Mouse (Mus musculus) ES-CJ7 (cell line): ENCODE measurements at regions not wholly inside any gene's neighbourhood (a gene's known extent, or its start where the extent isn't known, plus 50 kb on each side); places are given as distances from the start of the nearest gene placed in this dataset.

Experiments used
- DNase-seq: peaks from one replicate; pipeline ENCODE4 v3.0.0; 2011; ENCODE audit warnings: low read depth, low spot score

DNA sequence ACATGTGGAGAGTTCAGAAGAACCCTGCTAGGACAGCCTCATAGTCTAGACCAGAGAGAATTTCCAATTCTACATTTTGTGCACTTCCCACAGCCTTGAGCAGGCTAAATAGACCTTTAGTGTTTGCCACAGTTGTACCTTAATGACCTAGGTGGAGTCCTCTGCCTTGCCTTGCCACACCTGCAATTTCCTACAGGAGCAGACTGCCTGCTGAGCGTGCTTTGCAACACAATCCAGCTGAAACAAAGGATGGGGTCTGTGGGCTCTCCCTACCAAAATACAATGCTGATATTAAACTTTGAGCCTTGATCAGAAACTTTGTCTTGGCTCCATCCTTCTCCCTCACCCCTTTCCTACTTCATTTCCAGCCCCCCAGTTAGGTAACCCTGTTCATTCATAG is 326.0 kb upstream of the Snx7 start:
- DNase-seq: peak; percentile 94

GRCm38 (mm10) chr3:118189382-118189781 is 320.6 kb upstream of the Snx7 start:
- DNase-seq: no peak

DNA sequence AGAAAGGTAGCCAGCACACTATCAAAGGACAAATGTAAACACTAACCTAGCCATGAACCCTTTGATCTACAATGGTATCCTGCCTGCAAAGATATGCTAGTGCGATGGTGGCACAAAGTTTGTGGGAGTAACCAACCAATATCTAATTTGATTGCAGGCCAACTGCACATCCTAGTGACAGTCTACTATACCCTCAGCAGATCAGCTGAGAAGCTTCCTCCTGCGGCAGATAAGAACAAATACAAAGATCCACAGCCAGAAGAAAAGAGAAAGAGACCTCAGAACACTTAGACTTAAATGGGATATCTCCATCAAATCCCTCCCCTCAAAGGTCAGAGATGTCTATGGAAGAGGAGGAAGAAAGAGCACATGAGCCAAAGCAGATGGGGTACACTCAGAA is 308.7 kb upstream of the Snx7 start:
- no peak for DNase-seq

- no peak for DNase-seq
These were observed 294.2 kb upstream of the Snx7 start for GRCm38 (mm10) chr3:118162916-118163315.

DNA sequence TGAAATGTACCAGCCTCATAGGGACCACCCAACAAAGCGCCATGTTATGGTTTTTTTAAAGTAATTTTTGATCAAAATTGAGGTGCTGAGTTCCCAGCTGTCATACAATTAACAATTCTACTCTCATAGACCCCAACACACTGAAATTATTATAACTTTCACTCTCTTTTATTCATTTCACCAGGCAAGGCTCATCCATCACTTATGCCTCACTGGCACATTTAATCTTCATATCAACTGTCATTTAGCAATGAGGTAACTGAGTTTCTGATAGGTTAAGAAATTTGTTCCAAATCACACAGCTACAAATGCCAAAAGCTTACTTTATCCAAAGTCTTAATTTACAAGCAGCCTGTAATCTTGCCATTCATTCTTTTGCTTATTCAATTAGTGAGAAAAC is 276.1 kb upstream of the Snx7 start:
- no peak for DNase-seq

DNA sequence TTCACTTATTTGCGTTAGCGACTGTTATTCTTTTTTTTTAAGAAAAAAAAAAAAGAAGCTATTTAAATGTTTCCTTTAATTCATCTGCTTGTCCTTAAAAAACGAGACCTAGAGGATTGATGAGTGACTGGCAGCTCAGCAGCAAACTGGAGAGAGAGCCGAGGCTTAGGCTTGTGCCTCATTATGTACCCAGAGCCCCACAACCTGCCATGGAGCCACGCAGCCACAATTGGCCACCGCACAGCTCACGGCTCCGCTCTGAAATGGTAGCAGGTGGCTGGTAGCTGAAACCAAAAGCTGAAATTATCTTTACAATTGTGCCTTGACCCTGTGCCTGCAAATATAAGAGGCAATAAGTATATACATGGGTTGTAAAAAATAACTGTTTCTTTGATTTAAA is 273.0 kb upstream of the Snx7 start:
- no peak for DNase-seq

DNA sequence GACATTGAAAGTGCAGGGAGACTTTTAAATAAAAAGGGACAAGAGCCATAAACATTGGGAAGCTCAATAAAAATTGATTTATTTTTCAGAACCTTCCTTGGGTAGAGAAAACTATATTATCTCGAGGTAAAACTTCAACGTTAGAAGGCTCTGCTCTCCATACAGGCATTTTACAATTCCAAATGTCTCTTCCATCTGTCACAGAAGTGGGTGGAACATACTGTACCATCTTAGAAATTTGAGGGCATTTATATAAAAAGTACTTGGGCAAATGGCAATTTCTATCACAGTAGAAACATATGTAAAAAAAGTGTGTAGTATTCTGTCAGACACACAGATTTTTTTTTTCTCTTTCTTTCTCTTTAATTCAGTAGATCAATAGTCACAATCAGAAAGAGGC is 271.4 kb upstream of the Snx7 start:
- DNase-seq: no peak

- peak; percentile 52 for DNase-seq
These were observed 259.6 kb upstream of the Snx7 start for GRCm38 (mm10) chr3:118128349-118128748.

DNA sequence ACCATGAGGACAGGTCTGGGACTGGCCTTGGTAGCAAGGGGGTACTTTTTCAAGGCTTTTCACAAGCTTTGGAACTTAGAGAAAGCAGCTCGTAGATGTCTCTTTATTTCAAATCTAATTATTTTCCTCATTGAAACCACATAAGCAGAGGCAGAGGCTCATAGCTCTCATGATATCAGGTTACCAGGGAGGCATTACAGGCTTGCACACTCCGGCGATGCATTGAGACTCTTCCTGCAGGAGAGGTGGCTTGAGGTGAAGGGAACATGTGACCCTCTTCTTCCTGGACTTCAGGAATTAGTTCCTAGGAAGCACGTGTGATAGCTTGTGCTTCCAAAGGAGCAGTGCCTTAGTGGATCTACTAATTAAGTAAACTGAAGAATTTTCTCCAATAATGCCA is 233.9 kb upstream of the Snx7 start:
- DNase-seq: no peak

DNA sequence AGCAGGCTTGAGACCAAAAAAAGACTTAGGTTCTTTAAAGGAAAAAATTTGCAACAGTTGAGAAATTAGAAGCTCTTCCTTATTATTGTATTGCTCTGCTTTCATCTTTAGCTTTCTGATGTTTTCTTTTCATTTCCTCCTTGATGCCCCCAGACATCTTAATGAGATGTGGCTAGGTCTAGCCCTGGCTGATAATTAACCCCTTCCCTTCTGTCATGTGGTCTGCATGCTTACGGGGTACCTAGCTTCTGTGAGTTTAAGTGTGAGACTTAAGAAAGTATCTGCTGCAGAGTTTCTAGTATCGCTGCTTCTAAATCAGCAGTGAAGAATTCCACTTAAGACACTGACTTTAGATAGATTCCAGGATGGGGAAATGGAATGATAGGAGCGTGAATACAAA is 215.8 kb upstream of the Snx7 start:
- no peak for DNase-seq

DNA sequence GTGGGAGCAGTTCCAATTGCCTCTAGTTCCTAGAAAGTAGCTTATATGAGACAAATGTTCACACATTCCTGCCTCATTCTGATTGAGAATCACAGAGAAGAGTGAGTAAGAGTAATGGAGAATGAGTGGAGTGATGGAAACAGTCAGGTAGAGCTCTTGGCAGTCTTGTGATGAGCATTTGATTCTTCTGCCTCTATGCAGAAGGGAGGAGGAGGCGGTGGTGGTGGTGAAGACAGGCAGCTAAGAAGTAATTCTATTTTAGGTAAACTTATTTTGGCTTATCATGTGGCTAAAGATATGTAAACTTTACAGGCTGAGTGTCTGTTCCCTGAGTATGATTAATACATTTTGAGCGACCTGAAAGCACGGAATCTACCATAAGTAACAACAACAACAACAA is 203.6 kb upstream of the Snx7 start:
- no peak for DNase-seq

GRCm38 (mm10) chr3:118070129-118070528 is 201.4 kb upstream of the Snx7 start:
- DNase-seq: no peak

DNA sequence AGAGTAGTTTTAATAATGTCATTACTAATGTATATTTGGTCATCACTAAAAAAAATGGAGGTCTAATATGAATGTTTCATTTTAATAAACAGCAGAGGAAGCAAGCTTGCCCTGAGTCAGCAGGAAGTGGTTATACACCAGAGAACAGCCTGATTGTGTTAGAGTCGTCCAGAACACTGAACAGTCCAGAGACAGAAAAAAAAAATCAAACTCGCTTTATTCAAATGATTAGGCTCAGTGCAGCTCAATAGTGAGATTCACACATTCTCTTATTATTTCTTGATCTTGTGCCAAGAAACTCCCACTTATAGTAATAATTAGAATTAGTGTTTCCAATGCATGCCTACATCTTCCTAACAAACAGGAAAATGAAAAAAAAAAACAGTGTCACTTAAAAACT is 194.9 kb upstream of the Snx7 start:
- no peak for DNase-seq

- DNase-seq: no peak
These were observed 193.8 kb upstream of the Snx7 start for GRCm38 (mm10) chr3:118062569-118062968.

DNA sequence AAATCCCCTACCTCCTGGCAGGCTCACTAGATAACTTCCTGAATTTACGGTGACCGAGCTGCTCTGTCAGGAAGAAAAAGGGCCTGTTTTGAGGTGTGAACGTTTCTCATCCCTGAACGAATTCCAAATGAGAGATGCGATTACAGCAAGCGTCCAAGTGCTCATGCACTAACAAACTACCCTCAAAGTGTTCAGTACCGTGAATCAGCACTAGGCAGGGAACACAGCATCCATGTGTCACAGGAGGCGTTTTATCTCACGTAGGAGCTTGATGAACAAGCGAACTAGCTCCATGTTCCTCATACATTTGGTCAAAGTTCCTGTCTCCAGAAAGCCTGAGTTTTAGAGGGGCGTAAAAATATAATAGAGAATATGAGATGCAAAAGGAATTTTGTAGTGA is 178.3 kb upstream of the Snx7 start:
- DNase-seq: no peak

DNA sequence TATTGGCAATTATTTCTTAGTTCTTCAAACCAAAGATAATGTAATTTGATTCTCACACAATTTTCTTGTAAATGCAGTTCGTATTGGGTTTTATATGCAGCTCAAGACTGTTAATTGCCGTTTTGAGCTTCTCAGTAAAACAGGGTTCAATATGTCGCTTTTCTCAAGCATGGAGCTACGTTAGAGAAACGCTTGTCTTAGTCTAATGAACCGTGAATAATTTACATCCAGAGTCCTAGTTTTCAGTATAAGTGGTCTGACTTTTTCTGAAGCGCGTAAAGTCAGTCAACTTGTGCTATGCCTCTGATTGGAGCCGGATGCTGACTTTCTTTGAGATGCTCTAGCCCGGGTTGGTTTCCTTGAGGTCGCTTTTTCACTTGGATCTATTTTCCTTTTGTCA is 177.8 kb upstream of the Snx7 start:
- DNase-seq: no peak

DNA sequence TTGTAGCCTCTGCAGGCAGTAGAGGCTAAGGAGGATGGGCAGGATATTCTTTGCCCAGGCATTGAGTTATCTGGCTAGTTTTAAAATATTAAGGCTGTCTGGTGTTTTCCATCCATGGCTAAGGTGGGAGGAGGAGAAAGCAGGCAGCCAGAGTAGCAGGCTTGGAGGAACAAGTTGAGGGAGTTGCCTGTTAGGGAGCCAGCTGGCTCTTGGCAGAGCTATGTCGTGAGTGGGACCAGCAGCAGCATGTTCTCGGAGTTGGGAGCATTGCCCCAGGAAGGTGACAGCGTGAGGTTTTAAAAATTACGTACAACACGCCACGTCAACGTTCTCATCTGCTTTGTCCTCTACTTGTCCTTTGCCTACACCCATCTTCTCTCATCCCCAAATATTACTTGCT is 167.8 kb upstream of the Snx7 start:
- no peak for DNase-seq

DNA sequence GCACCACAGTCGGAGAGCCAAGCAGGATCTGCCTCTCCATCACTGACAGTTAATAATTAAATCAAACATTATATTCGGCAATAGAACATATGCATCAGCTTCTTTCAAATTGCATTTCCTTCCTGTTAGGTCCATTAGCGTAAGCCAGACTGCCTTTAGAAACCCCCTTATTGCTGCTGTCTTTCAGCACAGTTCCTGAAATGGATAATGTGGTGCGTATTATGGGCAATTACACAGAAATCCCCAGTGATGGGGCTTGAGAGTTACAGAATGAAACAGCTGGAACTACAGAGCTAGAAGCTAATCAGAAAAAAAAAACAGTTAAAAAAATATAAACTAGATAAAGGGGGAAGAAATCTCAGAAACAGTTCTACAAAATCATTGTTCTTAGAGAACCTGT is 126.7 kb upstream of the Snx7 start:
- DNase-seq: no peak

DNA sequence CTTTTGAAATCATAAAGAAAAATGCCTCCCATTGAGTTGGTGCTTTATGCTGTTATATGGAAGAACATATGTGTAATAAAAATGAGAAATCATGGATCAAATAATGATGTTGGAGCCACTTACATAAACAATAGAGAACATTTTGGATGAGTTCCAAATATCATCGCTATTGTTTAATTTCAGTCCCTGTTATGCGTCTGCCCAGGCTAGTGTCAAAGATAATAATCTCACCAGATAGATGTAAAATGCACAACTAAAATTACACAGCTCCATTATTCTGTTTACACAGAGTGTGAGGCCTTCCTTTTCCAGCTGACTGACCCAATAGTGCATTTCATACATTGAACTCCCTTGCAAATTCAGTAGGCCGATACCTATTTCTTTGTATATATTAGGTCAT is 125.4 kb upstream of the Snx7 start:
- DNase-seq: no peak

GRCm38 (mm10) chr3:117990561-117990960 is 121.8 kb upstream of the Snx7 start:
- DNase-seq: no peak

GRCm38 (mm10) chr3:117988443-117988842 is 119.7 kb upstream of the Snx7 start:
- no peak for DNase-seq

GRCm38 (mm10) chr3:117975638-117976037 is 106.9 kb upstream of the Snx7 start:
- DNase-seq: peak; percentile 6

DNA sequence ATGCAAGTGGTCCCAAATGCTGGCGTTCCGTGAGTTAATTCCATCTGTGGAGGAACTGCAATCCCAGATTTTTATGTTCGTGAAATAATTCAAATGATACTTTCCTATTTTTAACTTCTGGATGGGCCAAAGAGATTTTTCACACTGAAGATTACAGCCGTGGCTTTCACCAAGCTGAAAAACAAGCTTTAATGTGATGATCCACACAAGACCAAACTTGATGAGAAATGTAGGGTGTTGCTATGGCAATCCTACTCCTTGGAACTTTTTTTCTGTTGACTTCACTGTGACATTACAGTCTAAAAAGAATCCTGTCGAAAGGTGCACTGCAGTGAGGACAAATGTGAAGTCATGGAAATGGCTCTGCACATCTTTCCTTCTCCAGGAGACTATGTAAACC is 100.1 kb upstream of the Snx7 start:
- no peak for DNase-seq

GRCm38 (mm10) chr3:117938426-117938825 is 69.7 kb upstream of the Snx7 start:
- DNase-seq: no peak

DNA sequence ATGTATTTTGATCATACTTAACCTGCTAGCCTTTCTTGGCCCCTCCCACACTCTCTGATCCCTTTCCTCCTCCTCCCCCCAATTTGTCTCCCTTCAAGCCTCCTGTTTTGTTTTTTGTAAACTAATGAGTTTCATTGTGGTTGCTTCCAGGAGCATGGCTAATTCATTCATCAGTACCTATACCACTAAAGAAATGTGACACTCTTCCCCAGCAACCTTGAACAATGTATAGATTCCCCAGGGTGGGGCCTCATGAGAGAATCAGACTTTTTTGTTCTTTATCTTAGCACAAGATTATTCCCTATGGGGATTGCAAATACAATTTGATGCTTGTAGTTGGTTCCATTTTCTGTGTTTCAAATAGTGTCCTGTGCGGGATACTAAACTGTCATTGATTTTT is 58.8 kb upstream of the Snx7 start:
- no peak for DNase-seq
